Mouse (Mus musculus) G1E-ER4 (cell line): ENCODE data around the gene Timm8a2. TPM values are rescaled to one million over a fixed set of nuclear protein-coding genes. Genes with fewer than 3 reads are reported as not detected.

Experiments used
- GATA1 ChIP-seq: IDR thresholded peaks from one replicate; pipeline ENCODE4 v1.8.0; 2012; ENCODE audit warnings: low read length, inconsistent platforms
- polyA plus RNA-seq: library from polyadenylated mRNA; stranded (reverse); fragments of >175 nt; gene quantifications from 2 replicates; pipeline ENCODE4 v1.2.3, GENCODE M21; 2012

The Timm8a2 gene
- polyA plus RNA-seq, 1 experiment, result not detected

DNA sequence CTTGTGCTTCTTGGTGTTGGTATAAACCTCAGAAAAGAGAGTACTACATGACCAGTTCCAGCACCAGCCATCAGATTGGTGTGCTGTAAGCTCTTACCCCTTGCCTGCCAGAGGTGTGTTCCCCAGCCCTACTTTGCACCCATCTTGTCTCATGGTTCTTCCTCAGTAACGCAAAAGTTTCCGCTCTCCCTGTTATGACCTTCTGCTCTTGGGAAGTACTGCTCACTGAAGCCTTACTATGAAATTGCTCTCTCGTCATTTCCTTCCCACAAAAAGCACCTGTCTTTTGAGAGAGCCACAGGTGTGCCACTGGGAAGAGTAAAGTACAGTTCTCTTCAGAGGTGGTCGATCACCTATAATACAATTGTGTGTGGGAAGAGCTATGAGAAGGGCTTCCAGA, 4.6 kb upstream of the Timm8a2 start:
- no peak for TF ChIP-seq GATA1

GRCm38 (mm10) chr14:122032045-122032444, 2.4 kb upstream of the Timm8a2 start:
- TF ChIP-seq GATA1, result no peak

DNA sequence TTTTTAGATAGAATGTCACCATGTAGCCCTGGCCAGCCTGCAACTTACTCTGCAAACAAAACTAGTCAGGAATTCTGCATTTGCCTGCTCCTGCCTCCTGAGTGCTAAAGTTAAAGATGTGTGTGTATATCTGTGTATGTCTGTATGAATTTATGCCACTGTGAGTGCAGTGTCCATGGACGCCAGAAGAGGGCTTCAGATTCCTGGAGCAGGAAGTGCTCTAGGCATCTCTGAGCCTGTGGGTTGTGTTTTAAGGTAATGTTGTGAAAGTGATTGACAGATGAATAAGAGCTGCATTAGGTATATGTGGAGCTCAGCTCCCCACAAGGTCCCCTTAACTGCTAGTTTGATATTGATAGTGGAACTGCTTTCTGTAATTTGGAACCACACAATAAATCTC, 707 bp downstream of the Timm8a2 start:
- no peak for TF ChIP-seq GATA1

DNA sequence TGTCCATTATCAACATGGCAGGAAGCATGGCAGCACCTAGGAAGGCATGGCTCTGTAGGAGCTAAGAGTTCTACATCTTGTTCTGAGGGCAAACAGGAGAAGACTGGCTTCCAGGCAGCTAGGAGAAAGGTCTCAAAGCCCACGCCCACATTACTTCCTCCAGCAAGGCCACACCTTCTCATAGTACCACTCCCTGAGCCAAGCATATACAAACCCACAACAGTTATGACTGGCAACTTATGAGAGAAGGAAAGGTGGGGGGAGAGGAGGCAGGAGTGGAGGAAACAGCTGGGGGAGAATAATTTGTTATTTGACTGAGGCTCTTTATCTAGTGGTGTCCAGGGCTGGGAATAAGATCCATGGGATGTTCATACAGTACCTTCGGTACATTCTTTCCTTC, 1.4 kb downstream of the Timm8a2 start:
- TF ChIP-seq GATA1, result no peak

DNA sequence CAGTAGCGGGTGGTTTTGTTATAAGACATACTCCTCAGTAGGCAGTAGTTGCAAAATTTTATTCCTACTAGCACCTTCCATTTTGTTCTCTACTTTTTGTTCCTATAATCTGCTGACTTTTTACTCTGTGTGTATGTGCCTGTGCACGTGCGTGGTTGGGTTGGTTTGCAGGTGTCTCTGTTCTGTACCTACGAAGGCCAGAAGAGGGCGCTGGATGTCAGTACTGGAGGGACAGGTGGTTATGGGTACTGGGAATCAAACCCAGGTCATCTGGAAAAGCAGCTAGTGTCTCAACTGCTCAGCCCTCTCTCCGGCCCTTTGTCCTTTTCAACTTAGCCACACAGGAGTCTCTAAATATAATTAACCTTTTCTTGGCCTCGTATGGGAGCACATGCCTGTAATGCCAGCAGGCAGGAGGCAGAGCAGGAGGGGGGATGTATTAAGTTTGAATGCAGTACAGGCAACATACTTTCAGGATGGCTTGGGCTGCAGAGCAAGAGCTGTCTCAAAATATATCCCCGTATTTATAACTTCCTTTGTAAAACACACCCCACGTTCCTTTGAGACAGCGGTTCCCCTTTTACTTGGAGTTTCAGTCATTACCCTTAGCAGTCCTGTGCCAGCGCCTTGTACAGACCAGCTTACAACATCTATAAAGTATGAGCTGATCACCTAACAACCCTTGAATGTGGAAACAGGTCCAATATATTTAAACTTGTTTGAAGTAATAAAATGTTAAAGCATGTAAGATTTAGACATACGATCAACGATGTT, 4.6 kb downstream of the Timm8a2 start:
- no peak for TF ChIP-seq GATA1

- TF ChIP-seq GATA1, result no peak
Observed at GRCm38 (mm10) chr14:122041413-122041825, 6.9 kb downstream of the Timm8a2 start.

GRCm38 (mm10) chr14:122042142-122042694, 7.7 kb downstream of the Timm8a2 start:
- TF ChIP-seq GATA1, result no peak

DNA sequence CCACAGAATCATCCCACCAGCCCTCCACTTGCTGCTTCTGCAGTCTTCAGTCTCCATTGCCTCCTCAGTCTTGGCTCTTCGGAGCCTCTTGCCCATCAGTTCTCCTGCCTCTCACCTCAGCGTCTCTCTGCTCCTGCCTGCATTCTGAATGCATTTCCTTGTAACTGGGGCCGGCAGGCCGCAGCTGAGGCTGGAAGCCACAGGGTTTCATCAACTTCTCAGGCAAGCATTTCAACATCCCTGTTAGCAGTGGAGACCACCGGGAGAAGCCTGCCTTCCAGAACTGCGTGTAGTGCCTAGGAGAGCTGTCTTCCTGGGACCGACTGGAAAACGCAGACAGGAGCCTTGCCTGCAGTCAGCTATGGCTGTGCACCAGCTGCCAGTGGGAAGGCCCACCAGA, 13.3 kb downstream of the Timm8a2 start:
- no peak for TF ChIP-seq GATA1

DNA sequence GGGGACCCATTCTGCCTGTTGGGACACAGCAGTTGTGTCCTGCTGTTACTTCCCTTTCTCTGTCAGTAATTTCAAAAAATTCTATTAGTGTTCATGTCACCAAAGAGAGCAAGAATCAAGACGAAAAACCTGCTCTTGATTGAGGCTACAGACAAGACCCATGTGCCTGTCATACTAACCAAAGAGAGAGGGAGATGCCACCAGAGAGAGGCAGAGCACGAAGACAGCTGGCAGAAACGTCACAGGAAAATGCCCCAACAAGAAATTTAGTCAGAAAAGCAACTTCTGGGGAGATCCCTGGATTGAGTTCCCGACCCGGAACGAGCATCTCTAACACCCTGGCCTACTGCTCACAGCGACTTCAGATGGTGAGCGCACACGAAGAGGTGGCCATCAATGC, 14.3 kb downstream of the Timm8a2 start:
- no peak for TF ChIP-seq GATA1

DNA sequence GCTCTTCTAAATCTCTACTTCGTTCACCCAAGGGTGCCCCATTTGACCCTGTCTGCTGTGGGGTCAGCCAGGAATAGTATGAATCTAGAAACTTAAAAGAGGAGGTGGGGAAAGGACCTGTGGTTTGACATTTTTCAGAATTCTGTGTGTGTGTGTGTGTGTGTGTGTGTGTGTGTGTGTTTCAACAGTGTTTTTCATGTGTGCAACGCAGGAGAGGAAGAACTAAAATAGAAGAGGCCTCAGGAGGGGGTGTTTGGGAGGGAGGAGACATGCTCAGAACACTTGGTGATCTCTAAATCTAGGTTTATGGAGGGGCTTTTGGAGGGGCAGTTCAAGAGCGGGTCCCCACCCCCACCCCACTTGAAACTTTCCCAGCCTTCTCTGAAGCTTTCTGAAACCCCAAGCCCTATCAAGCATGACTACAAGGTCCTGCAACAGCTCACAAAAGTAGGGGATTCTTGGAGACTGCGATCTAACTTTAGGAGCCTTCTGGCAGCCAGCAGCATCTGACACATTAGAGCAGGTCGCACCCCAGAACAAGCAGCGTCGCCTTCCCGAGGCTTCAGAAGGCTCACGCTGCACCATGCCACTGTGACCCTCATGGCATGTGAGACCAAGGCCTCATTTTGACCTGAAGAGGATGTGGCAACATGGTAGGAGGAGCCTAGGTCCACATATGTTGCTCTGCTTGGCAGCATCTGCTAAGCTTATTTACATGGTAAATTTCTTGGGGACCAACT, 18.6 kb downstream of the Timm8a2 start:
- TF ChIP-seq GATA1, result no peak

DNA sequence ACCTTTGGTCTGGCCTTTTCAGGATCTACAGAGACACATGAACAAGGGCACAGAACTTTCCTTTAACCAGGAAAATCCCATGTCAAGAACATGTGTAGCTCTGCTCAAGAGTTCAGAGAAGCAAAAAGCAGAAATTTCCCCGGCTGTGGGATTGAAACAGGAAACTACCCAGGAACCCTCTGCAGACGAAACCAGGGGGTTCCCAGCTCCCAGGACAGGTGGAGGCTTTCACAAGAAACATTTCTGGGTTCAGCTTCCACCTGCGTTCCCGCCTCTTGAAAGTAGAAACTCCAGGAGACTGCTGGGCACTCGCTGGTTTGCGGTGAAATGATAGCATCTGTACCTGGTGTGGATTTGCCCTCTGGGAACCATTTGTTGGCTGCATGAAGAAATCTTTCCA, 22.4 kb downstream of the Timm8a2 start:
- TF ChIP-seq GATA1, result no peak

GRCm38 (mm10) chr14:122057941-122058346, 23.5 kb downstream of the Timm8a2 start:
- no peak for TF ChIP-seq GATA1

- TF ChIP-seq GATA1, result no peak
Observed at GRCm38 (mm10) chr14:122060642-122061041, 26.2 kb downstream of the Timm8a2 start.

- no peak for TF ChIP-seq GATA1
Observed at GRCm38 (mm10) chr14:122061376-122061775, 26.9 kb downstream of the Timm8a2 start.

DNA sequence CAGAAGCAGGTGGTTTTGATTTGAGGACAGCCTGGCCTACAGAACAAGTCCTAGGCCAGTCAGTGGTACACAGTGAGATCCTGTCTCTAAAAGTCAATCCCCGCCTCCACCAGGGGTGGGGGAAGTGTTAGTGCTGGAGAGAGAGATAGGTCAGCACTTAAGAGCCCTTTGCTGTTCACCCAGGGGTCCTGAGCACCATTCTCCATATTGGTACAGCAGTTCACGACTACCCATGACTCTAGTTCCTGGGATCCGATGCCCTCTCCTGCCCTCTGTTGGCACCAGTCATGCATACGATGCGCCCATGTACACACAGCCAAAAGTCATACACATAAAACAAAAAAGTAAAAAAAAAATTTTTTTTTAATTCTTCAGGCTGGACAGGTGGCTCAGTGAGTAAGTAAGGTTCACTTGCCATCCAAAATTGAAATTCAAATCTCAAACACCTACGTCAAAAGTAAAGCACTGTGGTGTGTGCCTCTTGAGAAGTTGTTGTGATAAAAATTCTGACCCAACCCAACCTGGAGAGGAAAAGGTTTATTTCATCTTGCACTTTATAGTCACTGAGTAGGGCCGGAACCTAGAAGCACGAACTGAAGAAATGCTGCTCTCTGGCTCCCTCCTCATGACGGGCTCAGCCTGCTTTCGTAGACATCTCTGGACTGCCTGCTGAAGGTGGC, 28.1 kb downstream of the Timm8a2 start:
- TF ChIP-seq GATA1, result no peak

GRCm38 (mm10) chr14:122063599-122063998, 29.1 kb downstream of the Timm8a2 start:
- no peak for TF ChIP-seq GATA1
